Mouse (Mus musculus) c-Kit-positive CD71-positive TER-119-positive erythroid progenitor cells, embryonic 14.5 days (primary cell): ENCODE measurements around the gene Wdr24.
"Not testable (repeated sequence)": the region's sequence is repeated elsewhere in the genome, so short reads cannot be mapped to it uniquely, and the experiment has no call there.

Experiments
- DNase-seq: peaks from one replicate; pipeline ENCODE4 v3.0.0-alpha.2; 2013; ENCODE audit warnings: low spot score

Wdr24 gene

GRCm38 (mm10) chr17:25807452-25807851 lies 16.0 kb upstream of the Wdr24 start:
- DNase-seq: not testable (repeated sequence)

GRCm38 (mm10) chr17:25808028-25808427 lies 15.4 kb upstream of the Wdr24 start:
- no peak for DNase-seq

GRCm38 (mm10) chr17:25808789-25809605 lies 14.4 kb upstream of the Wdr24 start, which contains the start of gene Fbxl16:
TSS of gene Fbxl16 (plus strand) at chr17:25809085.
- DNase-seq: no peak

- no peak for DNase-seq
These were observed 13.7 kb upstream of the Wdr24 start for GRCm38 (mm10) chr17:25809606-25810340.

GRCm38 (mm10) chr17:25810890-25811289 lies 12.5 kb upstream of the Wdr24 start:
- no peak for DNase-seq

GRCm38 (mm10) chr17:25813471-25813870 lies 10.0 kb upstream of the Wdr24 start:
- peak; percentile 64 for DNase-seq

GRCm38 (mm10) chr17:25817662-25818061 lies 5.8 kb upstream of the Wdr24 start:
- no peak for DNase-seq

- DNase-seq: no peak
These were observed 4.3 kb upstream of the Wdr24 start for GRCm38 (mm10) chr17:25818851-25819780.

GRCm38 (mm10) chr17:25824362-25825142 lies 1.1 kb downstream of the Wdr24 start:
- DNase-seq: no peak

- no peak for DNase-seq
These were observed 1.9 kb downstream of the Wdr24 start for GRCm38 (mm10) chr17:25825311-25825710.

- no peak for DNase-seq
These were observed 2.6 kb downstream of the Wdr24 start for GRCm38 (mm10) chr17:25825984-25826570.

GRCm38 (mm10) chr17:25827011-25827410 lies 3.6 kb downstream of the Wdr24 start:
- DNase-seq: no peak

- DNase-seq: no peak
These were observed 4.3 kb downstream of the Wdr24 start for GRCm38 (mm10) chr17:25827546-25828222.

- no peak for DNase-seq
These were observed 4.8 kb downstream of the Wdr24 start for GRCm38 (mm10) chr17:25828223-25828594.

GRCm38 (mm10) chr17:25828712-25829557 lies 5.5 kb downstream of the Wdr24 start, which contains the start of gene Jmjd8:
TSS of gene Jmjd8 (plus strand) at chr17:25828867.
- peak; percentile 71 for DNase-seq

GRCm38 (mm10) chr17:25829558-25830017 lies 6.2 kb downstream of the Wdr24 start:
- DNase-seq: no peak

- no peak for DNase-seq
These were observed 6.8 kb downstream of the Wdr24 start for GRCm38 (mm10) chr17:25830200-25830753.

GRCm38 (mm10) chr17:25830806-25831431 lies 7.5 kb downstream of the Wdr24 start:
- DNase-seq: no peak
